Mouse (Mus musculus): ENCODE data around the gene Pik3cg. TPM values are rescaled to one million over a fixed set of nuclear protein-coding genes. Genes with fewer than 3 reads are reported as not detected.

Pik3cg gene
- polyA plus RNA-seq, 1 experiment: 0.72 TPM

GRCm38 (mm10) chr12:32215143-32215542, 6.7 kb upstream of the Pik3cg start:
- H3K36me3 ChIP-seq (ENCODE audit: control insufficient read depth, insufficient read depth, low read length): no peaks in the 10 kb centered on the region
- no peaks in the 10 kb centered on the region for H3K27me3 ChIP-seq (ENCODE audit: control insufficient read depth, insufficient read depth, low read length)
- H3K4me3 ChIP-seq (ENCODE audit: control insufficient read depth, low read depth, low read length): no peak overlapping the region
- H3K4me1 ChIP-seq (ENCODE audit: control insufficient read depth, insufficient read depth, low read length): no peaks in the 10 kb centered on the region
- H3K27ac ChIP-seq (ENCODE audit: control insufficient read depth, insufficient read depth, low read depth, low read length): no peak overlapping the region
- no peak for TF ChIP-seq CTCF (IDR thresholded peaks at IDR 0.05; ENCODE audit: control insufficient read depth, insufficient read depth, insufficient replicate concordance, low read depth, low read length)
- TF ChIP-seq POLR2A (IDR thresholded peaks at IDR 0.05; ENCODE audit: control insufficient read depth, low read depth, low read length): no peak

DNA sequence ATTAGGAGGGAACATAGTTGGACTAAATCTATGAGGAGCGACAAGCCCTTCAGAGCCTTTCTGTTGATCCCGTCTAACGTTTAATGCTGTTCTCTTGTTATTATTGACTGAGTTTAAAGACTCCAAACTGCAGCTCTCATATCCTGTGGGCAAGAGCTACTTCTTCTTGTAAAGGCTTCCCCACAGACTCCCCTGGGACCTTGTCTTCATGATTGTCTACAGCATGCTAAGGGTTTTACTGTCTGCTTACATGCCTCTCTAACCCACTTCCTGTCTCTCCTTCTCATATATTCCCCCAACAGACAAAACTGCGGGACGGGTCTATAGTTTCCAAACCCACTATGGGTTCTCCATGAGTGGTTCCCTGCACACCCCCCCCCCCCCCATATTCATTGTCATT, 4.2 kb upstream of the Pik3cg start:
- no peaks in the 10 kb centered on the region for H3K27me3 ChIP-seq (ENCODE audit: control insufficient read depth, insufficient read depth, low read length)
- no peak for TF ChIP-seq CTCF (IDR thresholded peaks at IDR 0.05; ENCODE audit: control insufficient read depth, insufficient read depth, insufficient replicate concordance, low read depth, low read length)
- TF ChIP-seq POLR2A (IDR thresholded peaks at IDR 0.05; ENCODE audit: control insufficient read depth, low read depth, low read length): no peak
- H3K36me3 ChIP-seq (ENCODE audit: control insufficient read depth, insufficient read depth, low read length): no peaks in the 10 kb centered on the region
- H3K4me1 ChIP-seq (ENCODE audit: control insufficient read depth, insufficient read depth, low read length): no peaks in the 10 kb centered on the region; the same call in 1 of the 2 replicates
- no peak overlapping the region for H3K27ac ChIP-seq (ENCODE audit: control insufficient read depth, insufficient read depth, low read depth, low read length)
- H3K4me3 ChIP-seq (ENCODE audit: control insufficient read depth, low read depth, low read length): no peak overlapping the region

DNA sequence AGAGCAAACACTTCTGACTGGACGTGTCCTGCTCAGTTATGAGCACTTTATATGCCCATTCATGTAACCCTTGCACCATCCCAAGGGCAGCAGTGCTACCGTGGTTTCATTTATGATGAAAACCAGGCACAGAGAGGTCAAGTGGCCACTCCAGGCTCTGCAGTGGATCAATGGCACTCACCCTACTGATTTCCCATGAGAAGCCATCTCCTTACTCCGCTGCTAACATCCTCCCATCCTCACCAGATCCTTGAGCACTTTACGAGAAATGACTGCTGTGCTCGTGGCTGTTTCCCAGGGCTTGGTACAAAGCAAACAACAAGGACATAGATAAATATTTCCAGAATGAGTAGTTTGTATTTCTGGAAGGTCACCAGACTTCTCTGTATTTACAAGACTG, 3.7 kb upstream of the Pik3cg start:
- Histone ChIP-seq H3K4me3 (ENCODE audit: control insufficient read depth, low read depth, low read length) (no peak overlapping the region), H3K36me3 (ENCODE audit: control insufficient read depth, insufficient read depth, low read length) (no peaks in the 10 kb centered on the region), H3K27ac (ENCODE audit: control insufficient read depth, insufficient read depth, low read depth, low read length) (no peak overlapping the region), H3K4me1 (ENCODE audit: control insufficient read depth, insufficient read depth, low read length) (no peaks in the 10 kb centered on the region; the same call in 1 of the 2 replicates), H3K27me3 (ENCODE audit: control insufficient read depth, insufficient read depth, low read length) (no peaks in the 10 kb centered on the region)
- TF ChIP-seq POLR2A (IDR thresholded peaks at IDR 0.05; ENCODE audit: control insufficient read depth, low read depth, low read length) (no peak), CTCF (IDR thresholded peaks at IDR 0.05; ENCODE audit: control insufficient read depth, insufficient read depth, insufficient replicate concordance, low read depth, low read length) (no peak)

- H3K4me1 ChIP-seq (ENCODE audit: control insufficient read depth, insufficient read depth, low read length): no peaks in the 10 kb centered on the region; the same call in 1 of the 2 replicates
- no peaks in the 10 kb centered on the region for H3K27me3 ChIP-seq (ENCODE audit: control insufficient read depth, insufficient read depth, low read length)
- H3K36me3 ChIP-seq (ENCODE audit: control insufficient read depth, insufficient read depth, low read length): no peaks in the 10 kb centered on the region
- TF ChIP-seq POLR2A (IDR thresholded peaks at IDR 0.05; ENCODE audit: control insufficient read depth, low read depth, low read length): no peak
- TF ChIP-seq CTCF (IDR thresholded peaks at IDR 0.05; ENCODE audit: control insufficient read depth, insufficient read depth, insufficient replicate concordance, low read depth, low read length): no peak
- no peak overlapping the region for H3K27ac ChIP-seq (ENCODE audit: control insufficient read depth, insufficient read depth, low read depth, low read length)
- no peak overlapping the region for H3K4me3 ChIP-seq (ENCODE audit: control insufficient read depth, low read depth, low read length)
These were observed 2.8 kb upstream of the Pik3cg start for GRCm38 (mm10) chr12:32211257-32211656.

- H3K4me1 ChIP-seq (ENCODE audit: control insufficient read depth, insufficient read depth, low read length): peaks cover 10% of the 10 kb centered on the region
- no peak for TF ChIP-seq POLR2A (IDR thresholded peaks at IDR 0.05; ENCODE audit: control insufficient read depth, low read depth, low read length)
- TF ChIP-seq CTCF (IDR thresholded peaks at IDR 0.05; ENCODE audit: control insufficient read depth, insufficient read depth, insufficient replicate concordance, low read depth, low read length): no peak
- no peaks in the 10 kb centered on the region for H3K36me3 ChIP-seq (ENCODE audit: control insufficient read depth, insufficient read depth, low read length)
- H3K4me3 ChIP-seq (ENCODE audit: control insufficient read depth, low read depth, low read length): no peak overlapping the region
- no peaks in the 10 kb centered on the region for H3K27me3 ChIP-seq (ENCODE audit: control insufficient read depth, insufficient read depth, low read length)
- H3K27ac ChIP-seq (ENCODE audit: control insufficient read depth, insufficient read depth, low read depth, low read length): no peak overlapping the region
These were observed 492 bp upstream of the Pik3cg start for GRCm38 (mm10) chr12:32208951-32209350.

DNA sequence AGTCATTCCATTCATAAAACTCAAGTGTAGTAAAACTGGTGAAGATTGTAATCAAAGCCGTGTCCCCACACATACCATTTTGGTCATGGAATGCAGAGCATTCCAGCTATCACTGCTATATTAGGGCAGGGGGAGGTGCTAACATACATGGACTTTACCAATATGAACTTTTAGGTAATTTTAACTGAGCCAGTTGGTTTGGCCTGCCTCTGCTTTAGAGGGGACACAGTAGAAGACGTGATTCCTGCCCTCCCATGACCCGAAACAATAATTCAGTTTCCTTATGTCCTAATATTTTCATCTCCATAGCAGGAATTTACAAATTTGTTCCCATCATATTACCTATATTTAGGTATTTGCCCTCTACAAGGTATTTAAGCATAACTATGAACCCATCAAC, 1.3 kb downstream of the Pik3cg start:
- TF ChIP-seq POLR2A (IDR thresholded peaks at IDR 0.05; ENCODE audit: control insufficient read depth, low read depth, low read length) (no peak), CTCF (IDR thresholded peaks at IDR 0.05; ENCODE audit: control insufficient read depth, insufficient read depth, insufficient replicate concordance, low read depth, low read length) (no peak)
- H3K4me1 ChIP-seq (ENCODE audit: control insufficient read depth, insufficient read depth, low read length): peaks cover 10% of the 10 kb centered on the region
- H3K27me3 ChIP-seq (ENCODE audit: control insufficient read depth, insufficient read depth, low read length): no peaks in the 10 kb centered on the region
- H3K4me3 ChIP-seq (ENCODE audit: control insufficient read depth, low read depth, low read length): no peak overlapping the region
- no peak overlapping the region for H3K27ac ChIP-seq (ENCODE audit: control insufficient read depth, insufficient read depth, low read depth, low read length)
- H3K36me3 ChIP-seq (ENCODE audit: control insufficient read depth, insufficient read depth, low read length): no peaks in the 10 kb centered on the region

GRCm38 (mm10) chr12:32203695-32204094, 4.8 kb downstream of the Pik3cg start:
- H3K4me1 ChIP-seq (ENCODE audit: control insufficient read depth, insufficient read depth, low read length): peaks cover 10% of the 10 kb centered on the region
- no peak overlapping the region for H3K27ac ChIP-seq (ENCODE audit: control insufficient read depth, insufficient read depth, low read depth, low read length)
- H3K36me3 ChIP-seq (ENCODE audit: control insufficient read depth, insufficient read depth, low read length): no peaks in the 10 kb centered on the region
- H3K27me3 ChIP-seq (ENCODE audit: control insufficient read depth, insufficient read depth, low read length): no peaks in the 10 kb centered on the region
- H3K4me3 ChIP-seq (ENCODE audit: control insufficient read depth, low read depth, low read length): no peak overlapping the region
- TF ChIP-seq POLR2A (IDR thresholded peaks at IDR 0.05; ENCODE audit: control insufficient read depth, low read depth, low read length): no peak

- peaks cover 10% of the 10 kb centered on the region for H3K4me1 ChIP-seq (ENCODE audit: control insufficient read depth, insufficient read depth, low read length)
- no peaks in the 10 kb centered on the region for H3K36me3 ChIP-seq (ENCODE audit: control insufficient read depth, insufficient read depth, low read length)
- no peaks in the 10 kb centered on the region for H3K27me3 ChIP-seq (ENCODE audit: control insufficient read depth, insufficient read depth, low read length)
- no peak overlapping the region for H3K4me3 ChIP-seq (ENCODE audit: control insufficient read depth, low read depth, low read length)
- TF ChIP-seq POLR2A (IDR thresholded peaks at IDR 0.05; ENCODE audit: control insufficient read depth, low read depth, low read length) (no peak), CTCF (IDR thresholded peaks at IDR 0.05; ENCODE audit: control insufficient read depth, insufficient read depth, insufficient replicate concordance, low read depth, low read length) (no peak)
- H3K27ac ChIP-seq (ENCODE audit: control insufficient read depth, insufficient read depth, low read depth, low read length): no peak overlapping the region
These were observed 5.9 kb downstream of the Pik3cg start for GRCm38 (mm10) chr12:32202583-32202982.

Data from testis, adult 2 months (tissue).